Mouse (Mus musculus): ENCODE measurements around the gene Pon3. TPM values are rescaled to one million over a fixed set of nuclear protein-coding genes. Genes with fewer than 3 reads are reported as not detected.
"Not testable (repeated sequence)": the region's sequence is repeated elsewhere in the genome, so short reads cannot be mapped to it uniquely, and the experiment has no call there.

The Pon3 gene
- total RNA-seq, 4 experiments from 2014 or later: 34.9 to 145 (median 79.1) TPM

GRCm38 (mm10) chr6:5254869-5255268 is 1.2 kb downstream of the Pon3 start:
- DNase-seq: no peak

GRCm38 (mm10) chr6:5245926-5246325 is 10.2 kb downstream of the Pon3 start:
- no peak for DNase-seq

GRCm38 (mm10) chr6:5238799-5239198 is 17.3 kb downstream of the Pon3 start:
- no peak for DNase-seq

GRCm38 (mm10) chr6:5237510-5237909 is 18.6 kb downstream of the Pon3 start:
- DNase-seq: no peak

- DNase-seq: no peak
Observed at GRCm38 (mm10) chr6:5236843-5237371, 19.2 kb downstream of the Pon3 start.

GRCm38 (mm10) chr6:5234563-5234962 is 21.5 kb downstream of the Pon3 start:
- no peak for DNase-seq

- DNase-seq: peak; percentile 68
Observed at GRCm38 (mm10) chr6:5233812-5234211, 22.3 kb downstream of the Pon3 start.

GRCm38 (mm10) chr6:5232022-5232421 is 24.1 kb downstream of the Pon3 start:
- DNase-seq: no peak

GRCm38 (mm10) chr6:5230261-5230660 is 25.8 kb downstream of the Pon3 start:
- no peak for DNase-seq

- not testable (repeated sequence) for DNase-seq
Observed at GRCm38 (mm10) chr6:5223551-5223950, 32.5 kb downstream of the Pon3 start.

- DNase-seq: no peak
Observed at GRCm38 (mm10) chr6:5222080-5222479, 34.0 kb downstream of the Pon3 start.

- no peak for DNase-seq
Observed at GRCm38 (mm10) chr6:5218190-5218589, 37.9 kb downstream of the Pon3 start.

GRCm38 (mm10) chr6:5207817-5208216 is 48.3 kb downstream of the Pon3 start:
- DNase-seq: no peak

- DNase-seq: peak; percentile 10
Observed at GRCm38 (mm10) chr6:5199916-5200315, 56.2 kb downstream of the Pon3 start.

- DNase-seq: no peak
Observed at GRCm38 (mm10) chr6:5199376-5199905, 56.6 kb downstream of the Pon3 start.

- DNase-seq: no peak
Observed at GRCm38 (mm10) chr6:5198590-5198989, 57.5 kb downstream of the Pon3 start.

- no peak for DNase-seq
Observed at GRCm38 (mm10) chr6:5193693-5194092, 62.4 kb downstream of the Pon3 start, which contains the start of gene Pon1. Pon1 (minus strand) TSS chr6:5193946.

- no peak for DNase-seq
Observed at GRCm38 (mm10) chr6:5190761-5191160, 65.3 kb downstream of the Pon3 start.

GRCm38 (mm10) chr6:5189507-5189906 is 66.6 kb downstream of the Pon3 start:
- DNase-seq: peak; percentile 74

- no peak for DNase-seq
Observed at GRCm38 (mm10) chr6:5188938-5189337, 67.1 kb downstream of the Pon3 start.

- DNase-seq: no peak
Observed at GRCm38 (mm10) chr6:5188036-5188435, 68.0 kb downstream of the Pon3 start.

- DNase-seq: no peak
Observed at GRCm38 (mm10) chr6:5187586-5187985, 68.5 kb downstream of the Pon3 start.

GRCm38 (mm10) chr6:5186229-5186950 is 69.7 kb downstream of the Pon3 start:
- no peak for DNase-seq

- no peak for DNase-seq
Observed at GRCm38 (mm10) chr6:5180645-5181044, 75.4 kb downstream of the Pon3 start.
